Mouse (Mus musculus): ENCODE measurements around the gene Twist1. TPM values are rescaled to one million over a fixed set of nuclear protein-coding genes. Genes with fewer than 3 reads are reported as not detected.

Gene Twist1
- polyA plus RNA-seq, 2 experiments = 69.7 to 259 TPM

GRCm38 (mm10) chr12:33958241-33959194 is 1.0 kb downstream of the Twist1 start:
- Histone ChIP-seq H3K4me1 (ENCODE audit: control insufficient read depth, insufficient read depth, low read length) (peaks cover 4% of the 10 kb centered on the region; the same call in 1 of the 2 replicates), H3K27me3 (ENCODE audit: control insufficient read depth, insufficient read depth, low read length) (no peaks in the 10 kb centered on the region; the same call in 1 of the 2 replicates), H3K4me2 (replicated peaks; ENCODE audit: low read depth, low read length, severe bottlenecking) (peak overlapping the region; percentile 72), H3K9me3 (ENCODE audit: control insufficient read depth, low read length) (no peaks in the 10 kb centered on the region), H3K4me3 (replicated peaks; ENCODE audit: low read length) (peak overlapping the region; percentile 93), H3K36me3 (ENCODE audit: control insufficient read depth, insufficient read depth, low read length) (peaks cover 21% of the 10 kb centered on the region), H3K27ac (replicated peaks; ENCODE audit: low read depth, low read length) (peak overlapping the region; percentile 99), H3K9ac (ENCODE audit: low read depth, low read length, severe bottlenecking) (peak overlapping the region; percentile 99)
- under 1% methylated on average over 32 of the region's 56 CpGs for WGBS
- no peak; the same call in 1 of the 2 replicates for ATAC-seq (ENCODE audit: low FRiP score, low read depth)
- DNase-seq (ENCODE audit: low spot score) = no peak
- no peak for TF ChIP-seq POLR2A (IDR thresholded peaks at IDR 0.05; ENCODE audit: borderline replicate concordance, extremely low read depth, insufficient read depth, insufficient read length)

GRCm38 (mm10) chr12:33959206-33959605 is 1.7 kb downstream of the Twist1 start:
- ATAC-seq (ENCODE audit: low FRiP score, low read depth) (no peak), DNase-seq (ENCODE audit: low spot score) (no peak)
- peak overlapping the region; percentile 93 for H3K4me3 ChIP-seq (replicated peaks; ENCODE audit: low read length)

GRCm38 (mm10) chr12:33959846-33960245 is 2.4 kb downstream of the Twist1 start:
- H3K9me3 ChIP-seq (ENCODE audit: control insufficient read depth, low read length) = no peaks in the 10 kb centered on the region
- 8% methylated on average over 3 of the region's 3 CpGs for WGBS
- H3K4me3 ChIP-seq (replicated peaks; ENCODE audit: low read length) = peak overlapping the region; percentile 93
- ATAC-seq (ENCODE audit: low FRiP score, low read depth) = no peak
- H3K4me2 ChIP-seq (replicated peaks; ENCODE audit: low read depth, low read length, severe bottlenecking) = peak overlapping the region; percentile 45
- H3K4me1 ChIP-seq (ENCODE audit: control insufficient read depth, insufficient read depth, low read length) = peaks cover 12% of the 10 kb centered on the region; the same call in 1 of the 2 replicates
- H3K36me3 ChIP-seq (ENCODE audit: control insufficient read depth, insufficient read depth, low read length) = peaks cover 21% of the 10 kb centered on the region
- H3K27ac ChIP-seq (replicated peaks; ENCODE audit: low read depth, low read length) = peak overlapping the region; percentile 87
- no peak for TF ChIP-seq POLR2A (IDR thresholded peaks at IDR 0.05; ENCODE audit: borderline replicate concordance, extremely low read depth, insufficient read depth, insufficient read length)
- H3K27me3 ChIP-seq (ENCODE audit: control insufficient read depth, insufficient read depth, low read length) = no peaks in the 10 kb centered on the region; the same call in none of the 2 replicates
- DNase-seq (ENCODE audit: low spot score) = no peak
- peak overlapping the region; percentile 73 for H3K9ac ChIP-seq (ENCODE audit: low read depth, low read length, severe bottlenecking)

More at GRCm38 (mm10) chr12:33959206-33959605, 1.7 kb downstream of the Twist1 start:
- no peak for TF ChIP-seq POLR2A (IDR thresholded peaks at IDR 0.05; ENCODE audit: borderline replicate concordance, extremely low read depth, insufficient read depth, insufficient read length)
- H3K4me1 ChIP-seq (ENCODE audit: control insufficient read depth, insufficient read depth, low read length) = peaks cover 7% of the 10 kb centered on the region; the same call in 1 of the 2 replicates
- under 1% methylated on average over 6 of the region's 6 CpGs for WGBS
- H3K36me3 ChIP-seq (ENCODE audit: control insufficient read depth, insufficient read depth, low read length) = peaks cover 21% of the 10 kb centered on the region
- H3K27ac ChIP-seq (replicated peaks; ENCODE audit: low read depth, low read length) = peak overlapping the region; percentile 99
- no peaks in the 10 kb centered on the region for H3K9me3 ChIP-seq (ENCODE audit: control insufficient read depth, low read length)
- H3K4me2 ChIP-seq (replicated peaks; ENCODE audit: low read depth, low read length, severe bottlenecking) = peak overlapping the region; percentile 72
- no peaks in the 10 kb centered on the region; the same call in 1 of the 2 replicates for H3K27me3 ChIP-seq (ENCODE audit: control insufficient read depth, insufficient read depth, low read length)
- H3K9ac ChIP-seq (ENCODE audit: low read depth, low read length, severe bottlenecking) = peak overlapping the region; percentile 99

- H3K4me1 ChIP-seq (ENCODE audit: control insufficient read depth, insufficient read depth, low read length) = peaks cover 9% of the 10 kb centered on the region; the same call in 1 of the 2 replicates
- peak overlapping the region; percentile 93 for H3K4me3 ChIP-seq (replicated peaks; ENCODE audit: low read length)
- DNase-seq (ENCODE audit: low spot score) (no peak), ATAC-seq (ENCODE audit: low FRiP score, low read depth) (no peak)
- peak overlapping the region; percentile 68 for H3K9ac ChIP-seq (ENCODE audit: low read depth, low read length, severe bottlenecking)
- peaks cover 21% of the 10 kb centered on the region for H3K36me3 ChIP-seq (ENCODE audit: control insufficient read depth, insufficient read depth, low read length)
- peak overlapping the region; percentile 54 for H3K4me2 ChIP-seq (replicated peaks; ENCODE audit: low read depth, low read length, severe bottlenecking)
- H3K9me3 ChIP-seq (ENCODE audit: control insufficient read depth, low read length) = no peaks in the 10 kb centered on the region
- 14% methylated on average over 5 of the region's 5 CpGs for WGBS
- H3K27ac ChIP-seq (replicated peaks; ENCODE audit: low read depth, low read length) = peak overlapping the region; percentile 90
- no peak for TF ChIP-seq POLR2A (IDR thresholded peaks at IDR 0.05; ENCODE audit: borderline replicate concordance, extremely low read depth, insufficient read depth, insufficient read length)
- no peaks in the 10 kb centered on the region; the same call in 1 of the 2 replicates for H3K27me3 ChIP-seq (ENCODE audit: control insufficient read depth, insufficient read depth, low read length)
Measured at GRCm38 (mm10) chr12:33961013-33961412, 3.5 kb downstream of the Twist1 start.

- 3% methylated on average over 17 of the region's 17 CpGs for WGBS
- Histone ChIP-seq H3K4me1 (ENCODE audit: control insufficient read depth, insufficient read depth, low read length) (peaks cover 17% of the 10 kb centered on the region), H3K9me3 (ENCODE audit: control insufficient read depth, low read length) (no peaks in the 10 kb centered on the region), H3K9ac (ENCODE audit: low read depth, low read length, severe bottlenecking) (peak overlapping the region; percentile 68), H3K36me3 (ENCODE audit: control insufficient read depth, insufficient read depth, low read length) (peaks cover 21% of the 10 kb centered on the region), H3K27me3 (ENCODE audit: control insufficient read depth, insufficient read depth, low read length) (no peaks in the 10 kb centered on the region; the same call in 1 of the 2 replicates), H3K4me2 (replicated peaks; ENCODE audit: low read depth, low read length, severe bottlenecking) (peak overlapping the region; percentile 54), H3K4me3 (replicated peaks; ENCODE audit: low read length) (peak overlapping the region; percentile 93), H3K27ac (replicated peaks; ENCODE audit: low read depth, low read length) (peak overlapping the region; percentile 90)
- no peak for TF ChIP-seq POLR2A (IDR thresholded peaks at IDR 0.05; ENCODE audit: borderline replicate concordance, extremely low read depth, insufficient read depth, insufficient read length)
- DNase-seq (ENCODE audit: low spot score) (no peak), ATAC-seq (ENCODE audit: low FRiP score, low read depth) (no peak)
Measured at GRCm38 (mm10) chr12:33962118-33962772, 4.8 kb downstream of the Twist1 start.
